Mouse (Mus musculus) stomach, postnatal 0 days (tissue): ENCODE data around the gene Zbtb37. TPM values are rescaled to one million over a fixed set of nuclear protein-coding genes. Genes with fewer than 3 reads are reported as not detected.
"Not testable (repeated sequence)": the region's sequence is repeated elsewhere in the genome, so short reads cannot be mapped to it uniquely, and the experiment has no call there.

Experiments
- ATAC-seq: fragments of 200-750 bp; cut with Nextera tagmentation; 2 replicates; pipeline ENCODE4 v1.8.0; 2017; ENCODE audit not compliant: low FRiP score, low TSS enrichment
- DNase-seq: peaks from one replicate; pipeline ENCODE4 v3.0.0-alpha.2; 2016; ENCODE audit warnings: low spot score
- H3K27ac ChIP-seq: fragments of 300-500 bp; sonication (generic); replicated peaks from 2 replicates; pipeline ENCODE4 v1.5.1; 2014; ENCODE audit warnings: mild to moderate bottlenecking, control low read depth
- H3K27me3 ChIP-seq: fragments of 300-500 bp; sonication (generic); 2 replicates; pipeline ENCODE4 v1.6.1; 2014; ENCODE audit warnings: low read length; ENCODE audit not compliant: control insufficient read depth, insufficient read depth
- H3K36me3 ChIP-seq: fragments of 300-500 bp; sonication (generic); 2 replicates; pipeline ENCODE4 v1.6.1; 2014; ENCODE audit warnings: low read length, mixed read lengths; ENCODE audit not compliant: control insufficient read depth, insufficient read depth
- H3K4me1 ChIP-seq: fragments of 300-500 bp; sonication (generic); replicated peaks from 2 replicates; pipeline ENCODE4 v1.6.1; 2014; ENCODE audit warnings: antibody characterized with exemption; ENCODE audit not compliant: control insufficient read depth, insufficient read depth
- H3K4me2 ChIP-seq: fragments of 300-500 bp; sonication (generic); replicated peaks from 2 replicates; pipeline ENCODE4 v1.6.1; 2014; ENCODE audit warnings: low read depth, mild to moderate bottlenecking, control low read depth, moderate library complexity
- H3K4me3 ChIP-seq: fragments of 300-500 bp; sonication (generic); 2 replicates; pipeline ENCODE4 v1.5.1; 2014; ENCODE audit warnings: low read depth, low read length, control low read depth
- H3K9ac ChIP-seq: fragments of 300-500 bp; sonication (generic); 2 replicates; pipeline ENCODE4 v1.6.1; 2014; ENCODE audit warnings: mild to moderate bottlenecking, low read length, control low read depth, mixed read lengths
- H3K9me3 ChIP-seq: fragments of 300-500 bp; sonication (generic); 2 replicates; pipeline ENCODE4 v1.6.1; 2016; ENCODE audit warnings: low read length; ENCODE audit not compliant: control insufficient read depth
- CTCF ChIP-seq: IDR thresholded peaks from 2 replicates; pipeline ENCODE4 v1.5.1; 2016; ENCODE audit warnings: antibody characterized with exemption, low read depth, mild to moderate bottlenecking, moderate library complexity
- EP300 ChIP-seq: optimal IDR thresholded peaks from 2 replicates; pipeline ENCODE3; 2016; ENCODE audit warnings: antibody characterized with exemption
- WGBS: fragments of 180-500 bp; shearing (Covaris S2); extraction: QIAGEN DNeasy Blood & Tissue Kit; methylation state at CpG from one replicate; pipeline ENCODE4 v1.1.7; 2014; 5-methylcytosine and 5-hydroxymethylcytosine counted together
- polyA plus RNA-seq: library from polyadenylated mRNA; unstranded; fragments of >200 nt; fragmentation: Nextera tagmentation; extraction: Ambion mirVana; gene quantifications from 2 replicates; pipeline ENCODE4 v1.2.1, GENCODE M21; 2015

The Zbtb37 gene
- polyA plus RNA-seq, 1 experiment from 2014 or later = 2.8 TPM

DNA sequence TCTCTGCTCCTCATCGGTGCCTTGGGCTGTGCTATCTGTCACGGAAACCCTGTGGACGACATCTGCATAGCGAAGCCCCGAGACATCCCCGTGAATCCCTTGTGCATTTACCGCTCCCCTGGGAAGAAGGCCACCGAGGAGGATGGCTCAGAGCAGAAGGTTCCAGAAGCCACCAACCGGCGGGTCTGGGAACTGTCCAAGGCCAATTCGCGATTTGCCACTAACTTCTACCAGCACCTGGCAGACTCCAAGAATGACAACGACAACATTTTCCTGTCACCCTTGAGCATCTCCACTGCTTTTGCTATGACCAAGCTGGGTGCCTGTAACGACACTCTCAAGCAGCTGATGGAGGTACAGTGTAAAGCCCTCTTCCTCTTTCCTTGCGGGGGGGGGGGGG lies 45.3 kb downstream of the Zbtb37 start:
- no peaks in the 10 kb centered on the region for H3K27me3 ChIP-seq
- TF ChIP-seq EP300 = no peak
- TF ChIP-seq CTCF = no peak
- H3K27ac ChIP-seq = no peak overlapping the region
- no peak overlapping the region for H3K4me3 ChIP-seq
- no peak overlapping the region for H3K4me2 ChIP-seq
- DNase-seq (no peak), ATAC-seq (no peak)
- H3K9ac ChIP-seq = no peak overlapping the region
- 88% methylated on average over 14 of the region's 15 CpGs for WGBS
- H3K9me3 ChIP-seq = no peaks in the 10 kb centered on the region
- no peaks in the 10 kb centered on the region for H3K36me3 ChIP-seq
- no peaks in the 10 kb centered on the region for H3K4me1 ChIP-seq

DNA sequence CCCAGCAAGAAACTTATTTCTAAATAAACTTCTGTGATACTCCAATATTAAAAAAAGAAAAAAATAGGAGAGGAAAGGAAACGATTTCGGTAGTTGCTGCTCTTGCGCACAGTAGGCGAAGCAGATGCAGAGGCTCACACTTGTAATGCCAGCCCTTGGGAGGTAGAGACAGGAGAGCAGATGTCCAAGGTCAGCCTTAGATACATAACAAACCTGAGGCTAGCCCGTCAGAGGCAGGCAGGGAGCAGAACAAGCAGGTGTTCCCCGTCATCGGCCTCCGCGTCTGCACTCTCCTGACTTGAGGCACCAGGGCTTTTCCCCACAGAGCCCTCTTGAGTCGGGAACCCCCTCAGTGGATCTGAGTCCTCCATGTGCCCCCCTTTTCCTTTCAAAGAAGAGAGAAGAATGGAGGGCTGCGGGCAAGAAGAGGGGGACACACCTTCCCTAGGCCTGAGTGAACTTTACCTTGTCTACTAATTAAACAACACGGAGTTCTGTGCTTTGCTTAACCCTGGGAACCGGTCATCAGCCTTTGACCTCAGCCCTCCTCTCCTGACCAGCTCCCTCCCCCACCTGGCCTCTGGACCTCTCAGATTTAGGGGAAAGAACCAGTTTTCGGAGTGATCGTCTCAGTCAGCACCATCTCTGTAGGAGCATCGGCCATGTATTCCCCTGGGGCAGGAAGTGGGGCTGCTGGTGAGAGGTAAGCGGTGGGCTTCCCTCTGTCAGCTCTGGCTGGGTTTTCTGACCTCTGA lies 47.6 kb downstream of the Zbtb37 start:
- ATAC-seq = no peak
- Histone ChIP-seq H3K4me1 (no peaks in the 10 kb centered on the region), H3K27ac (no peak overlapping the region), H3K4me3 (no peak overlapping the region), H3K9me3 (no peaks in the 10 kb centered on the region), H3K4me2 (no peak overlapping the region), H3K9ac (no peak overlapping the region), H3K36me3 (no peaks in the 10 kb centered on the region), H3K27me3 (no peaks in the 10 kb centered on the region)
- no peak for DNase-seq
- WGBS = 63% methylated on average over 17 of the region's 17 CpGs
- TF ChIP-seq EP300 (no peak), CTCF (no peak)

GRCm38 (mm10) chr1:160985477-160985876 lies 49.2 kb downstream of the Zbtb37 start:
- no peak overlapping the region for H3K27ac ChIP-seq
- H3K9me3 ChIP-seq = no peaks in the 10 kb centered on the region
- ATAC-seq (no peak), DNase-seq (no peak)
- WGBS = 80% methylated on average over 6 of the region's 6 CpGs
- no peak overlapping the region for H3K4me3 ChIP-seq
- H3K4me2 ChIP-seq = no peak overlapping the region
- no peaks in the 10 kb centered on the region for H3K27me3 ChIP-seq
- TF ChIP-seq EP300 (no peak), CTCF (no peak)
- no peak overlapping the region for H3K9ac ChIP-seq
- H3K36me3 ChIP-seq = no peaks in the 10 kb centered on the region
- H3K4me1 ChIP-seq = no peaks in the 10 kb centered on the region

DNA sequence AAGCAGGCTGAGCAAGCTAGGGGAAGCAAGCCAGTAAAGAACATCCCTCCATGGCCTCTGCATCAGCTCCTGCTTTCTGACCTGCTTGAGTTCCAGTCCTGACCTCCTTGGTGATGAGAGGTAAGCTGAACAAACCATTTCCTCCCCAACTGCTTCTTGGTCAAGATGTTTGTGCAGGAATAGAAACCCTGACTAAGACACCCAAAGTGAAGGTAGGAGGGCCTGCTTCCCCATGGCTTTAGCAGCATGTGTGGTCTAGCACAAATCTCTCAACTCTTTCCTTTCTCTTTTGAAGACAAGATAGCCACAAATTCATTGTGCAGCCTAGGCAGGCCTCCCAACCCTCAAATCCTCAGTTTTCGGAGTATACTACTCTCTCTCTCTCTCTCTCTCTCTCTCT lies 49.9 kb downstream of the Zbtb37 start:
- H3K4me3 ChIP-seq, H3K27me3 ChIP-seq, ATAC-seq, H3K4me2 ChIP-seq, H3K9me3 ChIP-seq, H3K27ac ChIP-seq, H3K4me1 ChIP-seq, H3K9ac ChIP-seq, H3K36me3 ChIP-seq, DNase-seq: not testable (repeated sequence)
- 75% methylated on average over 1 of the region's 1 CpGs for WGBS

DNA sequence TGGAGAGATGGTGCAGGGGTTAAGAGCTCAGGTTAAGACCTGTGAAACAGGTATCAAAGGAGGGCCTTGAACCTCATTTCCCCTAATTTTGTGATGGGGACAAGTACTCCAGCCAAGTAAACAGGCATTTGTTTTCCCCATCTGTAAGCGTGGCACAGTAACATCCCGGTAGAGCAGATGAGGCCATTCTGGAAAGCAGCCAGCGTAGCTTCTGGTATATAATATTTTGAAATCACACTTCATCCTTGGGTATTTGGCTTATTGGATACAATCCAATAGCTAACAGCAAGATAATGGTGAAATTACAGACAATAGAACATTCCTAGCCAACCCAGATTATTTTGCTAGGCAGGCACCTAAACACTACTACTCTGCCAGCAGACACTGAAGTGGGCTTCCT lies 51.8 kb downstream of the Zbtb37 start:
- Histone ChIP-seq H3K36me3 (no peaks in the 10 kb centered on the region), H3K27ac (no peak overlapping the region), H3K9ac (no peak overlapping the region), H3K4me1 (no peaks in the 10 kb centered on the region), H3K4me2 (no peak overlapping the region), H3K27me3 (no peaks in the 10 kb centered on the region), H3K4me3 (no peak overlapping the region), H3K9me3 (no peaks in the 10 kb centered on the region)
- TF ChIP-seq EP300 (no peak), CTCF (no peak)
- WGBS = 47% methylated on average over 3 of the region's 3 CpGs
- ATAC-seq = no peak
- no peak for DNase-seq

GRCm38 (mm10) chr1:160981337-160981736 lies 53.3 kb downstream of the Zbtb37 start:
- Histone ChIP-seq H3K27me3 (no peaks in the 10 kb centered on the region), H3K36me3 (no peaks in the 10 kb centered on the region), H3K4me3 (no peak overlapping the region), H3K9me3 (no peaks in the 10 kb centered on the region), H3K27ac (no peak overlapping the region), H3K9ac (no peak overlapping the region), H3K4me1 (no peaks in the 10 kb centered on the region), H3K4me2 (no peak overlapping the region)
- WGBS = 64% methylated on average over 4 of the region's 4 CpGs
- TF ChIP-seq EP300 = no peak
- TF ChIP-seq CTCF = no peak
- ATAC-seq (no peak), DNase-seq (no peak)
